Mouse (Mus musculus) gastrocnemius, postnatal 36 days (tissue): ENCODE data around the gene Ceacam13. TPM values are rescaled to one million over a fixed set of nuclear protein-coding genes. Genes with fewer than 3 reads are reported as not detected.
"Not testable (repeated sequence)": the region's sequence is repeated elsewhere in the genome, so short reads cannot be mapped to it uniquely, and the experiment has no call there.

Source experiments
- DNase-seq, 2 experiments: peaks; one replicate each; pipeline ENCODE4 v3.0.0; 2022
- intact Hi-C: fragments of 180-260 bp; cut with DNase I; formaldehyde crosslinking; loops from one replicate; pipeline ENCODE4 v1.15.1; 2025
- long read RNA-seq, 2 experiments: library from polyadenylated mRNA; stranded (forward); transcript quantifications; one replicate each; pipeline ENCODE4 v2.0.0; 2021
- microRNA-seq, 2 experiments: library from miRNA; unstranded; fragments of <30 nt; microRNA quantifications; one replicate each; pipeline ENCODE4 v1.2.0; 2021
- total RNA-seq, 2 experiments: library from RNA; stranded (reverse); gene quantifications; 2 replicates each; pipeline ENCODE4 v1.2.3; 2021

Ceacam13 gene
- total RNA-seq = not detected
- long read RNA-seq, experiment 1 = 0 reads
- long read RNA-seq, experiment 2 = 0 reads

GRCm38 (mm10) chr7:18009589-18009988 is at the start of gene Ceacam13:
Gene Ceacam13 (plus strand): TSS chr7:18009889.
- no peak for DNase-seq
- intact Hi-C loops = no loop called here

GRCm38 (mm10) chr7:17971824-17972223 is 37.9 kb upstream of the Ceacam13 start, which contains the start of gene Ceacam11:
Gene Ceacam11 (plus strand): TSS chr7:17972124.
- intact Hi-C loops = no loop called here
- DNase-seq = no peak

DNA sequence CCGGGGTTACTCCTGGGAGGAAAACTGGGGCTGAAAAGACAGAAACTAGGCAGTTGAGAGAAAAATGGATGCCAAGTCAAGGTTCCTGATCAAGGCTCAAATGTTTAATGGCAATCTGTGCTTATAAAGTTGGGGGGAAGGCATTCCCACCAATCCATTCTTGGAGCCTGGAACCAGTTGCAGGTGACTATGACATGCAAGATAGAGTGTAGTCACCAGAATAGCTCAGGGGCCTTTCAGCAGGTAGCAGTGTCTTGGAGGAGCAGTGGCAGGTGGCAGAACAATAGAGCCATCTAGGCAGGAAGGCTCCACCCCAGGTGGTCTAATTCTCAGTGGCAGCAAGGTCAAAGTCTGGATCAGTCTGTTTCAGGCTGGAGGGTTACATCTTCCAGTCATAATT is 8.6 kb upstream of the Ceacam13 start:
- intact Hi-C loops, DNase-seq: not testable (repeated sequence)

DNA sequence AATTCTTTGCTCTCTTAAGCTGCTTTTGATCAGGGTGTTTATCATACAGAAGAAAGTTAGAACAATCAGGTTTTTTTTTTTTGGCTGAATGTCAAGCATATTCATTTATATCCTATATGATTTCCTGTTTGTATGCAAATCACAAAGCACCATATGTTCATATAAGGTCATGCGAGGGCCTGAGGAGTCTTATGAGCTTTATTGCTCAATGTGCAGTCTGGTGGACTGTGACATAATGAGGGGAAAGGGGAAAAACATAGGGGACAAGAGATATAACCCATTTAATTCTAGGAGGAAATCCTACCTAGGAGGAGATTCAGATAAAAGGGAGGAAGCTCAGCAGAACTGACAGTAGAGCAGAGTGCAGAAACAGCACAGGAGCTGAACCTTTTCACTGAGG is 55.9 kb downstream of the Ceacam13 start, which contains the start of gene Ceacam12:
Gene Ceacam12, plus strand, starts transcription at position 301 of the 400 bp plus-strand sequence.
- DNase-seq = no peak
- intact Hi-C loops = no loop called here

Small RNA genes lying within 50 kb of the gene (microRNA-seq; reads per million reads assigned to microRNA genes)
- 0 reads per million in 2 experiments for gene Gm22414

Other genes starting within 250 kb of the Ceacam13 start
- gene Ceacam14, start 197.3 kb upstream of the Ceacam13 start, total RNA-seq = not detected
- gene Gm5155, start 138.1 kb upstream of the Ceacam13 start, total RNA-seq = not detected
- gene Ceacam11, start 37.8 kb upstream of the Ceacam13 start, total RNA-seq = not detected
- gene Ceacam12, start 56.0 kb downstream of the Ceacam13 start, total RNA-seq = not detected
- not detected for gene Igfl3, start 166.6 kb downstream of the Ceacam13 start, total RNA-seq
- gene Mill1, start 235.5 kb downstream of the Ceacam13 start, total RNA-seq = not detected